Mouse (Mus musculus) bone marrow, adult 2 months (tissue): ENCODE measurements at regions not wholly inside any gene's neighbourhood (a gene's known extent, or its start where the extent isn't known, plus 50 kb on each side); places are given as distances from the start of the nearest gene placed in this dataset.
"Not testable (repeated sequence)": the region's sequence is repeated elsewhere in the genome, so short reads cannot be mapped to it uniquely, and the experiment has no call there.

Experiments used
- H3K27ac ChIP-seq: fragments of 200-500 bp; 2 replicates; pipeline ENCODE4 v1.5.1; 2012; ENCODE audit warnings: low read depth, mild to moderate bottlenecking, control low read depth, inconsistent platforms, low read length; ENCODE audit not compliant: control insufficient read depth, poor library complexity, insufficient read depth
- H3K4me1 ChIP-seq: fragments of 200-500 bp; 2 replicates; pipeline ENCODE4 v1.6.1; 2011; ENCODE audit warnings: low read length; ENCODE audit not compliant: control insufficient read depth, insufficient read depth
- H3K4me3 ChIP-seq: fragments of 200-500 bp; replicated peaks from 2 replicates; pipeline ENCODE3; 2011; ENCODE audit warnings: mild to moderate bottlenecking, low read depth, low read length, control low read depth; ENCODE audit not compliant: control insufficient read depth
- CTCF ChIP-seq: fragments of 200-500 bp; IDR thresholded peaks from 2 replicates; pipeline ENCODE4 v1.5.1; 2011; ENCODE audit warnings: low read length, control low read depth; ENCODE audit not compliant: control insufficient read depth, insufficient read depth
- POLR2A ChIP-seq: fragments of 200-500 bp; IDR thresholded peaks from 2 replicates; pipeline ENCODE4 v1.6.1; 2011; ENCODE audit warnings: low read depth, mild to moderate bottlenecking, control low read depth, low read length, borderline replicate concordance; ENCODE audit not compliant: control insufficient read depth
- WGBS: fragments of 180-500 bp; shearing (Covaris S2); methylation state at CpG from one replicate; pipeline ENCODE4 v1.1.7; 2018; 5-methylcytosine and 5-hydroxymethylcytosine counted together

DNA sequence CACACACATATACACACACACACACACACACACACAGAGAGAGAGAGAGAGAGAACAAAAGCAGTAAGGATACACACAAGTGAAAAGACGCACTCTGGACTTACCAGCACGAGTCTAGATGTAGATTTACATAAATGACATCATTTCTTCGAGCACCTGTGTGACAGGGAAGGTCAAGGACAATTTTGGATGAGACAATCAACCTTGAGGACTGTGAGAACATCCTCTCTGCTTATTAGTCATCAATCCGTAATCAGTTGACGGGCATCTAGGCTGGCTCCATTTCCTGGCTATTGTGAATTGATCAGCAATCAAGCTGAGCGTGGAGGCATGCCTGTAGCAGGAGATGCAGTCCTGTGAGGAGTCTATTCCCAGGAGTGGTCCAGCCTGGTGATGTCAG lies 293.7 kb downstream of the Gadd45g start:
- Histone ChIP-seq H3K4me1 (no peaks in the 10 kb centered on the region; the same call in 1 of the 2 replicates), H3K27ac (no peak overlapping the region), H3K4me3 (no peak overlapping the region)
- 80% methylated on average over 6 of the region's 6 CpGs for WGBS
- TF ChIP-seq POLR2A (no peak), CTCF (no peak)

DNA sequence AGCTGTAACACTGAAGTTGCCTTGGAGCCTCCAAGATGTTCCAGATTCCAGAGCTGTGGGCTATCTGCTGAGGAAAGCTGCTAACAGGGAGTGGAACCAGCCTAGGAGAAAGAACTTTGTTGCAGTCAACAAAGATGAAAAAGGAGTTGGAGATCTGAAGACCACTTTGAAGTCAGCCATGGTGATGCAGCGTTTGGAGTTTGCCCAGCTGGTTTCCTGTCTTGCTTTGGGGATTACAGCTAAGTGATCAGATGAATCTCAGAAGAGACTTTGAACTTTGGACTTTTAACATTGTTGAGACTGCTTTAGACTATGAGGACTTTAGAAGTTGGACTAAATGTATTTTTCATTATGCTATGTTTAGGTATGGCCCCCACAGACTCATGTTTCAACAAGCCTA lies 297.6 kb downstream of the Gadd45g start:
- H3K4me3 ChIP-seq, H3K27ac ChIP-seq, H3K4me1 ChIP-seq: not testable (repeated sequence)
- whole genome bisulfite sequencing = 50% methylated on average over 1 of the region's 1 CpGs

DNA sequence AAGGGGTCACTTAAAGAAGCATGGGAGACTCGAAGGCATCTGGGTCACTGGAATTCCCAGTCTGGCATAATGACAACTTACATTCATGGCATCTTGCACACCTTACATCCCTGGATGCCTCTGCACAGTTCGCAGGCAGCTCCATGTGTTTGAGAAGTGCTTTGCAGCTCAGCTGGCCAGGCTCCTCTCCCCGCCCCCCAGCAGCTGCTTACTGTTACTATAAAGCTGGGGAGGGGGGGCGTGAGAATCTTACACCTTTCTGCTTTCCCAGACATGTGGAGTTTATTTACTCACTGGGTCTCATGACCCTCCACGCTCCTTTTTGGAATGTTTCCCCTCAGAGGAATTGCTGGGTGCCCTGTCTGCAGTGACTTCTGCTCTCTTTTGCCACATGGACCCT lies 299.4 kb downstream of the Gadd45g start:
- no peak for TF ChIP-seq POLR2A
- TF ChIP-seq CTCF = no peak
- Histone ChIP-seq H3K4me1 (no peaks in the 10 kb centered on the region), H3K4me3 (no peak overlapping the region), H3K27ac (no peak overlapping the region)
- WGBS = 80% methylated on average over 5 of the region's 5 CpGs

- 86% methylated on average over 8 of the region's 8 CpGs for WGBS
- TF ChIP-seq CTCF = no peak
- TF ChIP-seq POLR2A = no peak
- no peak overlapping the region for H3K4me3 ChIP-seq
- no peak overlapping the region for H3K27ac ChIP-seq
- peaks cover 3% of the 10 kb centered on the region for H3K4me1 ChIP-seq
These were observed 303.8 kb downstream of the Gadd45g start for GRCm38 (mm10) chr13:52150281-52150680.

DNA sequence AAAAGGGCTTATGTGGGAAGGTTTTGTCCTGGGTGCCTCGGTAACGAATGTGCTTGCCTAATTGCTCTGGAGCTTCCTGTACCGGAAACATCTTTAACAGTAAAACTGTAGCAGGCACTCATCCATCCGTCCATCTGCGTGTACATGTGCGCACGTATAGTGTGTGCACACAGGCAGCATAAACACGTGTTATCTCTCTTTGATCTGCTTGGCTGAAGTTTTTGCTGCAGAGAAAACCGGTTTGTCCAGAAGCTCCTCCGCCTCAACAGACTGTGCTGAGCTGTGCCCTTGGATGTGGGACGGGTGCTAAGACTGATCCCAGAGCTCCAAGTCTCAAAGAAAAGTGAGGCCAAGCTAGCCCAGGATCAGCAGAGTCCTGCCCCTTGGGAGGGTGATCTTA lies 305.3 kb downstream of the Gadd45g start:
- Histone ChIP-seq H3K4me3 (no peak overlapping the region), H3K27ac (no peak overlapping the region), H3K4me1 (peaks cover 4% of the 10 kb centered on the region)
- no peak for TF ChIP-seq CTCF
- TF ChIP-seq POLR2A = no peak
- 38% methylated on average over 11 of the region's 11 CpGs for whole genome bisulfite sequencing

- no peak overlapping the region for H3K27ac ChIP-seq
- no peak for TF ChIP-seq CTCF
- no peak for TF ChIP-seq POLR2A
- 38% methylated on average over 4 of the region's 4 CpGs for WGBS
- no peak overlapping the region for H3K4me3 ChIP-seq
- peaks cover 4% of the 10 kb centered on the region for H3K4me1 ChIP-seq
These were observed 305.7 kb downstream of the Gadd45g start for GRCm38 (mm10) chr13:52152221-52152620.

GRCm38 (mm10) chr13:52153030-52153429 lies 306.6 kb downstream of the Gadd45g start:
- H3K27ac ChIP-seq = no peak overlapping the region
- H3K4me3 ChIP-seq = no peak overlapping the region
- peaks cover 4% of the 10 kb centered on the region for H3K4me1 ChIP-seq
- 23% methylated on average over 4 of the region's 4 CpGs for WGBS
- TF ChIP-seq CTCF (no peak), POLR2A (no peak)

DNA sequence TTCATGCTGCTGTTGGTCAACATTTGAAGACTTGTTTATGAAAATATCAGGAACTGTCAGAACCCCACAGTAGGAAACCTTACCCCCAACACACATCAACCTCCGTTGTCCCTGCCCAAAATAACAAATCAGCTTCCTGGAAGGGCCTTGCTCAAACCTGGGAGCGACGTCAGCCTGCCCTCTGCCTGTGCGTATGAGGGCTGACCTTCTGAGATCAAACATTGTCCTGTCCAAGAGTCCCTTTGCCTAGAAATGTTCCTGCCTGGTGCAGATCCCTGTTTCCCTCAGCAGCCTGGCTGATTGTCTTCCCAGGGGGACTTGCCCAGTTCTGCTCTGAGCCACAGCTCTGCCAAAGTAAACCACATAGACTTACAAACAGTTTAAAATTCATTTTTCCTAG lies 307.1 kb downstream of the Gadd45g start:
- H3K27ac ChIP-seq = no peak overlapping the region

DNA sequence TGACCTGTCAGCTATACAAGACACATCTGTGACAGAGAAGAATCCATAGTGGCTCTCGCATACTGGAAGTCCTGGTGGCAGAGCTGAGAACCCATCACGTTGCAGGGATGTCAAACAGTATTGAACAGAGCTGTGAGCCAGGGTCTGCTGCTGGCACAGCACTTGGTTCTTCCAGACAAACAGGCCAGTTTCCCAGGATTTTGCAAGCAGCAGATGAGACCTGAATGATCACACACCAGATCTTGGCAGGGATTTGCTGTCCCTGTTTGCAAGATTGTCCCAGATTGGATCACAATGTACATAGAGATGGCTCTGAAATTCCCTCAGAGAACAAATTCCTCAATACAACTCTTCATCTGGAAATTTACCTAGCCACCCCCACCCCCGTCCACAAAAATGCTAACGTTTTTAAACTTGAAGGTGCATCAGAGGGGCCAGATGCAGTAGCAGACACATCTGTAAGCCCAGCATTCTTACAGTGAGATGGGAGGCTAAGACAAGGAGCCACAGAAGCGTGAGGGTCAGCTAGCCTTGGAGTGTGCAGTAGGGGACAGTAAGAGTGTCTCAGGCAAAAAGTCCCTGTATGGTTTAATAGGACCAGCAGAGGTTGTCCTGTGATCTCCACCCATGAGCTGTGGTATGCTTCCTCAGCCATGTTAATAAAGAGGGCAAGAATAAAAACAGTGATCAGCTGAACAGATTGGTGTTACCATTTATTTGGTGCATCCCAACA lies 307.8 kb downstream of the Gadd45g start:
- Histone ChIP-seq H3K27ac (no peak overlapping the region), H3K4me3 (no peak overlapping the region), H3K4me1 (peaks cover 4% of the 10 kb centered on the region)
- 72% methylated on average over 5 of the region's 5 CpGs for WGBS
- no peak for TF ChIP-seq CTCF
- no peak for TF ChIP-seq POLR2A

More for the DNA sequence above, 307.1 kb downstream of the Gadd45g start:
- H3K4me3 ChIP-seq = no peak overlapping the region
- 37% methylated on average over 4 of the region's 4 CpGs for WGBS
- TF ChIP-seq CTCF (no peak), POLR2A (no peak)
- peaks cover 4% of the 10 kb centered on the region for H3K4me1 ChIP-seq
